Mouse (Mus musculus) mouse embryonic stem cell (cell line): ENCODE measurements around the gene Lmx1a.

Experiments used
- in situ Hi-C, 2 experiments: fragments of 300-500 bp; cut with MboI; formaldehyde crosslinking; loops; 1 replicate in 1 of 2; 3 replicates in 1 of 2; pipeline ENCODE4 v1.14.3; 2019 to 2020; ENCODE audit warnings: low sequenced_read_pairs in 2 of 2, low pct_unique_long_range_greater_than_20kb in 1 of 2, mixed read lengths in 1 of 2; ENCODE audit not compliant: unreplicated experiment in 1 of 2

The Lmx1a gene

DNA sequence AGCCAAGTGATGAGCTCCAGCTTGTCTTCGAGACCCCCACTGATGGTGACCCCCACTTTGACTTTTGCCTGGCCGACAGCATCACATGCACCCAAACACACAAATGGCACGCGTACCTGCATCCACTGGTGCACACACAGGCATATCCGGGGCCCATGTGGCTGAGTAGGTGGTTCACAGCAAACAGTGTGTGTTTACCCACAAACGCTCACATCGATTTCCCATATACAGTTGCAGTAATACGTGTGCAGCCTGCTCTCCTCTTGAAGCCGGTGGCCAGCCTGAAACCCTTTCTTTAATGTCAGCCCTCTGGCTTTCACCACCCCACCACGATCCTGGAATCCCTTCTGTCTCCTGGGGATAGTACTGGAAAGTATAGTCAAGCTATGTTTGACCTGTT, 71.3 kb downstream of the Lmx1a start:
- in situ Hi-C loops: no loop called here

DNA sequence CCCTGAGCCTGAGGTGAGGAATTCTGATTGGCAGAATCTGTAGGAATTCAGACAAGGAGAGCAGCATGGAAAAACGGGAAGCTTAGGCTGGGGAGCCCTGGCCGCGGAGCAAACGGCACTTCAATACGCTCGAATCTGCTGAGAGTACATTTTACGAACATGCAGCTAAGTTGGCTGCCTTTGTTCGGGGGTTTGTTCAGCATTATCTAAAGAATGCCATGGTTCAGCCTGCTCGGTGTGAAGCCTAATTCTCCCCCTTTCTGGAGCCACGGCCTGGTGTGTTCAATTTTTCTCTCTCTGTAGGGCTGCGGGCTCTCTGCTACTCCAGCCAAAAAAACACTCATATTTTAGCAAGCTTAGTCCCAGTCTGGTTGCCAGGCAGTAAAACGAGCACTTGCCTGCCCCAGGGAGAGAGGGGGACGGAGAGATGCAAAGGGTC, 72.8 kb downstream of the Lmx1a start:
- in situ Hi-C loops: no loop called here

DNA sequence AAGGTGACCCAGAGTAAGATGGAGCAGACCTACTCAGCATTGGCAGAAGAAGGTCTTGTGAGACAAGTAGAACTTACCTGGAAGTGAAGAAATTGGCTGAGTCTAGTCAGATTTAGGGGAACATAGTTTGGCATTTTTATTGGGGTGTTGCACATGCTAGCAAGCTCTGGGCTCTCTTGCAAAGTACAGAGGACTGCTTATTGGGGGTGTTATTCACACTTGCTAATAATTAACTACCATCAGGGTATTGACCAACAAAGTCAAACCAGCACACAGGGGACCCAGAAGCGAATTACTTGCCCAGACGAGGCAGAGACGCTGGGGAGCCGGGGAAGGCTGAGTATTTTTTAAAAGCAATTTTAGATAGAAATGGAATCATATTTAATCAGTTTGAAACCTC, 77.6 kb downstream of the Lmx1a start:
- in situ Hi-C loops: no loop called here

DNA sequence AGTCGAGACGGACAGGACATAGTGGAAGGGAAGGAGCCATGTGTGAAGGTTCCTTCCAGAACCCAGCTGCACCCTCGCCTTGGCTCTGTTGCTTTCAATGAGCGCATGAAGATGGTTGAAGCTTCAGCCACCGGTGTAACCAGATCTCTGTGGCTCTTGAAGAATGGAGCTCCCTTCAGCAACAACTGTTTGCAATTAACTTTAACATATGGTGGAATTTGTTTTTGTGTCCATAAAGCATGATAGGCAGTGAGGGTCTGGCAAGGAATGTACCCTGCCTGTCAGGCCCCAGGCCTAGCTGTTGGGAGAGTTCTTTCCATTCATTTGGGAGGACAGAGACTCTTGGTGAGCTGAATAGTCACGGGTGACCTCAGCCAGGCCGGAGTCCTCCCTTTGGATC, 81.4 kb downstream of the Lmx1a start:
- in situ Hi-C loops: no loop called here

DNA sequence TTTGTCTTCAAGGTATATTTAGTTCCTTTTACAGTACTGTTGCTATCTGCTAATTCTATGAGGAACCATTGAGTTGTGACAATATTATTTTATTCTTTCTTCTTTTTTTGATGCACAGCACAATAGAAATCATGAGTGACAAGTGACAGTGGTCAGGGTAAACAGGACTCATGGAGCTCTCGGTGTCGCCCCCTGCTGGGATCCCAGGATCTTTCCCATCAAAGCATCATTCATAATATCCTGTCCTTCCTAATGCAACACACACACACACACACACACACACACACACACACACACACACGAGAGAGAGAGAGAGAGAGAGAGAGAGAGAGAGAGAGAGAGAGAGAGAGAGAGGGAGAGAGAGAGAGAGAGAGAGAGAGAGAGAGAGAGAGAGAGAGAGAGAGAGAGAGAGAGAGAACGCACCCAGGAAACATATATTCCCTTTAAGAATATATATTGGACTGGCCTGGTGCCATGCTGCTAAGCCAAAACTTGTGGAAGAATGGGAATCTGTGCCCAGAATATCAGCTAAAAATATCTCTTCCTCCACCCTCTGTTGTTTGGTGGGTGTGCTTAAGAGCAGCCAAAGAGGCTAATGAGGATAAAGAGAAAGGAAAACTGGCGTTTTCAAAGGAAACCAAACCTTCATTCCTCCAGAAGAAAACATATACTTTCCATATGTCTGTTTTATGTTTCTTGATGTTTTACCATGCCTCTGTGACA, 90.9 kb downstream of the Lmx1a start:
- in situ Hi-C loops: no loop called here

DNA sequence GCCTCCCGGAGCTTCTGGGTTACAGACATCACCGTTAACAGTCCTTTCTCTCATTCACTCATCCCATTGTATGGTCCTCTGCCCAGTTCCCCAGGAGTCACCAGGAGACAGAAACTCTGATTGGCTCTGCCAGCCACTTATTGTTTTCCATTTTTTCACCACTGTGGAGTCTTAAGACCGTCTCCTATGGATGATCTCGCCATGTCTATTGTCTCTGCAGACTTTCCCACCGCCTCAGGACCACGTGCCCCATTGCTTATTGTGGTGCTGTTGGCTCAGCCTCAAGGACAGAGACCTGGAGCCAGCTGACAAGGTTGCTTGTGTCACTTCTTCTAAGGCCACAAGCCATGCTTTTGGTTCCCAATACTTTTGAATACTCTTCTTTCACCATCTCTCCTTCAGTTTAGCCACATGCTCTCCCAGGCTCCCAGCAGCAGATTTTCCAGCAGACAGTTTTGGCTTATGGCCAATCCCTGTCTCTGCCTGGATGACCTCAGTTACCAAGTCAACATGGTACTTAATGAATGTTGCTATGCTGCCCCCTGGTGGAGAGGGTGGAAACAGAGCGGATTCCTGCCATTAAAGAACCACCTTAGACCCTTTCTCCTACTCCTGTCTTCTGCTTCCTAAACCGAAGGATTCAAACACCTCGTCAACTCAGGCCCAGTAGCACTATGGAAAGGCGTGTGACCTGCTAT, 92.9 kb downstream of the Lmx1a start:
- in situ Hi-C loops: no loop called here

DNA sequence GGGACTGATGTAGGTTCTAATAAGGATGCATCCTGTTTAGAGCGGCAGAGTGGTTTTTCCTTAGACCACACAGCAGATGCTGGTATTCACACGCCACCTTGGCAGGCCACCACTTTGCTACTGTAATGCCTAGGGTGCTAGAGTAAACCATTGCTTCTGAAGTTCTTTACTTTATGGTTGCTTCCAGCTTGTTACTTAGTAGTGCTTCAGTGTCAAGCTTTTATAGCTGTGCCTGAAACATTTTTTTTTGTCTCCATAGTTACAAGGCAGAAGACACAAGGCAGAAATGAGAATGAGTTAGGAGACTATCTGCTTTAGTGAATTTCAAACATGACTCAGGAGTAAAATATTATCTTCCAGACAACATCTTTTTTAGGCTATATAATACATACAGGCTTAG, 95.0 kb downstream of the Lmx1a start:
- in situ Hi-C loops: no loop called here

DNA sequence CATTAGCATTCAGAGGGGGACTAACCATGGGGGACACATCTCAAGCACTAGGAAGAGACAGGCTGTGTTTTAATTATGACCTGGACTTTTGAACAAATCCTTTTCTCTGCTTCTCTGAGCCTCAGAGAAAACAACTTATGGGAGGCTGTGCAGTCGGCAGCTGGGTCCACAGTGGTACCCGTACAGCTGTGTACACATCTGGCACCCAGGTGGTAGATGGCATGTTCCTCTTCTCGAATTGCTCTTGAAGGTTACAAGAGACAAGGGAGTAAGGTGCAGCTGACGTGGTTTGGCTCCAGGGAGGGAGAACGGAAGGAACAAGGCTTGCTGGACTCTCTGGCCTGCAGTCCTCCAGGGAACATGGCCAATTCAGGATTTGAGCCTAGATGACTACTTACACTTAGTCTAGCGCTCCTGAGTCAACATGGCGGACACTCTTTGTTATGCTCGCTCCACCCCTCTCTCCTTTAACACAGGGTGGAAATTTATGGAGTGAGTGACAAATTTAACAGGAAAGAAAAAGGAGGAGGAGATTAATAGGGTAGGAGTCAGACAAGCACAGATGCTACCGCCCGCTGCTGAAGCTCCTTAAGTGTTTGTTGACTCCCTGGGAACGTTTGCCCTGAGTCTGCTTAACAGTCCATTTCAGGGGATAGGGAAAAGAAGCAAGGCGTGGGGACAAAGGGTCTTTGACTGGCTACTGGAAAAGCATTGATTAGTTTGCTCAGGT, 99.8 kb downstream of the Lmx1a start:
- in situ Hi-C loops: no loop called here

DNA sequence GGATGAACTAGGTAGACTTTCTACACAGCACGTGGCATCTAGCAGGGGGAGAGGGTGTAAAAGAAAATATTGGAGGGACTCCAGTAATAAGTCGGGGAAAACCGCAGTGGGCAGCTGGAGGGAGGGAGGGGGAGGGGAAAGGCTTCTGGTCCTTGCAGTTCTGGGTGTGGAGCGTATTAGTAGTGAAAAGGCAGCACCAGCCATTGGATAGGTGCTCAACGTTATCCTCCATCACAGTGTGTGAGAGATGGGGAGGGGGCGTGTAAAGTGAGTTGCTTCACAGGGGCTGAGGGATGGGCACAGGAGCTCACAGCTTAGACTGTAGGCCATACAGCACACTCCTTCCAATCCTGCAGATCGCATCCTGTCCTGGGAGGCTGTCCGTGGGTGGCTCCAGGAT, 100.4 kb downstream of the Lmx1a start:
- in situ Hi-C loops: no loop called here

DNA sequence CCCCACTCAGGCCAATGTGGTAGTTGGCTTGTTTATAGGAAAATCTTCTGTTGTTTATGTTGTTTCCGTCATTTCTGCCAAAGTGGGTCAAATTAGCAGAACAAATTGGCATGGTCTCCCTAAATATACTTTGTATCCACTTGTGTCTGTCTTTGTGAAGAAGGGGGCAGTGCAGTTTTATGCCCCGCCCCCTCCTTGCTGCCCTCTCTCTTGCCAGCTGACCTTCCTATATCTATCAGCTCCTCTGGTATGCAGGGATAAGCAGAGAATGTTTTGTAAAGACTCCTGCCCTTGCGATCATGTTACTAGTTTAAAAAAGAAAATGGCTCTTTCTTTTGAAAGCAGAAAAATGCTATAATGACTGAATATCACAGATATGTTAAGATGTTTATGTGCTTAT, 101.7 kb downstream of the Lmx1a start:
- in situ Hi-C loops: no loop called here

DNA sequence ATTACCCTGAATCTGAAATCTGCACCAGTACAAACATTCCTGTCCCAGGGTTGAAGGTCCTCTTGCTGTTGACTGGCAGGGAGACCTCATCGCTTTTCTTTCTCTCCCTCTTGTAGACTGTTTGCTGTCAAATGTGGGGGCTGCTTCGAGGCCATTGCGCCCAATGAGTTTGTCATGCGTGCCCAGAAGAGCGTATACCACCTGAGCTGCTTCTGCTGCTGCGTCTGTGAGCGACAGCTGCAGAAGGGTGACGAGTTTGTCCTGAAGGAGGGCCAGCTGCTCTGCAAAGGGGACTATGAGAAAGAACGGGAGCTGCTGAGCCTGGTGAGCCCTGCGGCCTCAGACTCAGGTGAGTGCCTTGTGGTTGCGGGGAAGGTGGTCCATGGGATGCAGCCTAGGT, 102.2 kb downstream of the Lmx1a start:
- in situ Hi-C loops: no loop called here

DNA sequence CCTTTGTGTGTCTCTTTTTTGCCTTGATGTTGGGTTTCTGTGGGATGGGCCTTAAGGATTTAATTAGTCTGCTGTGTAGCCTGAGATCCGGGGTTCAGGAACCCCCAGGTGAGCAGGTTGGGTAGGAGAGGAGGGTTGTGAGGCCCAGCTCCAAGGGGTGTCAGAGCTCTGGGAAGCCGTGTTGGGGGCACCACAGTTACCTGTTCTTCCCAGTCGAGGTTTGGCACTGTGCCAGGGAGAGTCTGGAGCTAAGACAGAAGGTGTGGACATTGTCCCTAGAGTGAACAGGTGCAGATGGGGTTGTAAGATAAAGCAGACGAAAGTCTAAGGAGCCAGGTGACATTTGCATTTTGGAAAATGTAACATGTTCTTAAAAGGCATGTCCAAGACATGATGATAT, 112.9 kb downstream of the Lmx1a start:
- in situ Hi-C loops: no loop called here

DNA sequence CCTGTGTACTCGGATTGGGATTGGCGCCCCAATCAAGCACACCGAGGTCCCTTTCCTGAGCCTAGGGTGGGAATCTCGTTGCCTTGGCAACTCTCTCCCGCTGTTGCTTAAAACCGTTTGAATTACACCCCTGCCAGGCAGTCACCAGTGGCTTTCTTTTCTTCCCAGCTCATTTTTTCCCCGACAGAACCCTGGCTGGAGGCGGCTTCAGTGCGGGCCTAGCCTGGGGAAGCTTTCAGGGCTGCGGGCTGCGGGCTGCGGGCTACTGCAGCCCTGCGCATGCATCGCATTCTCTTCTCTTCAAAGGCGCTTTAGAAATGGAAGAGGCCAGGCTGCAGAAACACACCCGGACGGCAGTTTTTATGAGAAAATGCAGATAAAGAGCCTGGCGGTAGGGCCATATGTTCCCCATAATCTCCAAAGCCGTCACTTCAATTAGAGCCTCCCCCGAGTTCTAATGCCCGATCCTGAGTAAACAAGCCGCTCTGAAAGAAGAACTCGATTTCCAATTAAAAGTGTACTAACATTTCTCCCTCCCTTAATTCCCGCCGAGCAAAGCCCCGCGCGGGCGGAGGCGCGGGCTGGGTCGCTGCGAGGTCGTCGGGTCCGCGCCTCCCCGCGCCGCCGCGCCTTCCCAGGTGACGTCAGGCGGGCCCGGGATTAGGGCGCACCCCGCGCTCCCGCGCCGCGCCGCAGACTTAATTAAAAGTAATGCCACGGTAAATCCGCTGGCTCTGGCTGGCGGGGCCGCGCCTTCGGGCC, 113.7 kb downstream of the Lmx1a start:
- in situ Hi-C loops: no loop called here

DNA sequence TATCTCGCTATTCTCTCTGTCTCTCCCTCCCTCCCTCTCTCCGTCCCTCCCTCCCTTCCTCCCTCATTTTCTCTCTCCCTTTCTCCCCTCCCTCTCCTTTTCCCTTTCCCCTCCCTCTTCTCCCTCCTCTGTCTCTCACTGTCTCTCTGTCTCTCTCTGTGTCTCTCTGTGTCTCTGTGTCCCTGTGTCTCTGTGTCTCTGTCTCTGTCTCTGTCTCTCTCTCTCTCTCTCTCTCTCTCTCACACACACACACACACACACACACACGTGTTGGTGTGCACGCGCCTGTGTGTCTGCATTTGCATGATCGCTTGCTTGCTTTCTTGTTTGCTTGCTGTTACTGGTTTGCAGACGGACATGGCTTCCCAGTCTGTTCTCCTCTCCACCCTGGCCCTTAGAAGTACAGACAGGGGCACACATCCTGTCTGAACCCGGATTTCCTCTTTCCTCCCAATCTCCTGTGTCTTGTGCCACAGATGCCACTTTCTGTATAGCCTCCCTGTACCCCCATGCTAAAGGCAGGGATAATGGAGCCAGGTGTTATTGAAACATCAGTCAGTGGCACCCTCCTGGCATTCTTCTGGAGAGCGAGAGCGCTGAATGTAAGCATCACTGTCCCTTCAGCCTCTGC, 114.4 kb downstream of the Lmx1a start:
- in situ Hi-C loops: no loop called here

DNA sequence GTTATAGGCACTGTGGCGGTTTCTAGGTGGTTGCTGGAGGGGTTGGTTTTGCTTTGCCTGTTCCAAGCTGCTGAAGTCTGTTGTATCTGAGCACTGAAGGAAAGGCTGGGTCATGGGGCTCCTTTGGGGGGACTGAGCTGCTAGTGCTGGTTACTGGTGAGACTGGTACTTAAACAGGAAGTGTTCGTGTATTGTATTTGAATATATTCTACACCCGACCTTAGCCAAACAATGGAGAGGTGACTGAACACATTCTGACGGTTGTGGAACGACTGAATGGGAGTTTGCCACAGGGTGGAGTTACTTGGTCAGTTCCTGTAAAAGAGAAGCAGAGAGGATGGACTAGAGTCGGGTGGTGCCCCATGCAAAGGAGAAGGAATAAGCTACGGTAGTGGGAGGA, 115.8 kb downstream of the Lmx1a start:
- in situ Hi-C loops: no loop called here

DNA sequence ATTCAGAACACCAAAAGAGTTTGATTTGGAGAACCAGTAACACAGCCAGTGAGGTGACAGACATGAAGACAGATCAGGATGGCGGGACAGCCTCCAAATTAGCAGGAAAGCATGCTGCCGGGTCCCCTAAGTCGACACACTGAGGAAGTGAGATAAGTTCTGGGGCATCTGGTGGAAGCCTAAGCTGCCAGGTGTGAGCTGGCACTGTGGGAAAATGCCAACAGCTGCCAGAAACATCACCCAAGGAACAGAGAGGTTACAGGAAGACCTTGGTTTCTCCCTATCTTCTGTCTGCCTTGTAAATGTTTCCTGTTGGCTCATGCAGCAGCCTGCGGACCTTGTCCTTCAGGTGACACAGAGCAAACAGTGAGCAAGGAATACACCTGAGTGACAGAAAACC, 122.1 kb downstream of the Lmx1a start:
- in situ Hi-C loops: no loop called here

DNA sequence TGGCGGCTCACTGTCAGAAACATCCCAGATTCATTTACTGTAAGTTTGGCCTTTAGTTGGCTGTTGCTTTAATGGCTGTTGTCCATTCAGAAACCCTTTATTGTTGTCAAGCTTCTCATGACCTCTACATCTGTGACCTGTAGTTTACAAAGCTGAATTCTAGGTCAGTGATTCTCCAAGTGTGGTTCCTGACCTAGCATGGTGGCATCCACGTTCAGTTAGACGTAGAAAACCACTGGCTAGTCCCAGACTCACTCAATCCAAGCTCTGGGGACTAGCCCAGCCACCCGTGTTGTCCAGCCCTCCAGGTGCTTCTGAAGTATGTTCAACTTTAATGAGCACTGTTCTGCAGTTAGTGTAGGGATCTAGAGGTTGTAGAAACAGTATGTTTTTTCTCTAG, 126.1 kb downstream of the Lmx1a start:
- in situ Hi-C loops: no loop called here

DNA sequence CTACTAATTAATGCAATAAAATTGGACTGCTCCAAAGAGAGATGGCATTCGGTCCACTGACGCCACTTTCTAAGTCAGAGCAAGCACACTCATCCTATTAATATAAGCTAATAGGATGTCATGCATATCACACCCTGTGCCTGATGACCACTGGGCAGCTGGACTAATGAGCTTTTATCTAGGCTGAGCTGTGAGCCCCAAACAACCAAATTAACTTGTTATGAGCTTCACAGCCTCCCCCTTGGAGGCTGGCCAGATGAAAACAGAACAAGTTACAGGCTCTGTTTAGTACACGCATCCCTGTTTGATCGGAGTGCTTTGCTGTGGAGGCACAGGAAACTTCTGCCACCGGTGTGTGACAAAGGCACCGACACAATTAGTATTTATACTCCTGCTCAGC, 128.0 kb downstream of the Lmx1a start:
- in situ Hi-C loops: no loop called here

DNA sequence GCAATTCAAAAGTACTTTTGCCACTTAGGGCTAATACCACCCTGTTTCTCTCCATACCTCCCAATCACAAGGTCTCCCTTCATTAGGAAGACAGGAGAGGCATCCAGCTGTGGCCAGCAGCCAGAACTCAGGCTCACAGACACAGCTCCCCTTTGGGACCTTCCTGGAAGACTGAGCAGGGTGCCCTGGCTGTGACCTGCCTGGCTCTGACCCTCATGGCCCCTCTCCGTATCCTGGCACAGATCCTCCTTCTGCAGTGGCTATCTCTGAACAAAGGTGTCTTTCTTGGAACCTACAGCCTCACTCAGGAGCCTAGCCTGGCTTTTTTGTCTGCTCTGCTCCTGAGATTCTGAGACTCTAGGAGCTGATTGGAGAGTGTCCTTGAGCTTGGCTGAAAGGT, 128.6 kb downstream of the Lmx1a start:
- in situ Hi-C loops: no loop called here
